Mouse (Mus musculus) megakaryocyte, embryonic 14.5 days (primary cell): ENCODE results near the gene Barhl1.

ENCODE experiments used
- FLI1 ChIP-seq: IDR thresholded peaks from 2 replicates; pipeline ENCODE4 v1.6.1; 2012; ENCODE audit warnings: low read length, inconsistent platforms, mixed read lengths
- GATA1 ChIP-seq: IDR thresholded peaks from 3 replicates; pipeline ENCODE4 v1.6.1; 2012; ENCODE audit warnings: mixed read lengths, low read length, inconsistent platforms, borderline replicate concordance

GRCm38 (mm10) chr2:28859303-28859702 lies 57.2 kb downstream of the Barhl1 start:
- TF ChIP-seq GATA1, result no peak
- no peak for TF ChIP-seq FLI1
